Mouse (Mus musculus): Measurements from ENCODE around the gene Idua. TPM values are rescaled to one million over a fixed set of nuclear protein-coding genes. Genes with fewer than 3 reads are reported as not detected.

The Idua gene
- total RNA-seq (2012; rRNA removed): 1.5 and 1.9 TPM in 2 replicates
- polyA plus RNA-seq (2012; ENCODE audit: insufficient read depth in 1 of 2, insufficient read length in 2 of 2, low read depth in 1 of 2, low replicate concordance in 2 of 2, missing spikeins in 1 of 2): 1 to 10 TPM in 1 of 2 experiments, not detected in 1; 9.5 TPM

DNA sequence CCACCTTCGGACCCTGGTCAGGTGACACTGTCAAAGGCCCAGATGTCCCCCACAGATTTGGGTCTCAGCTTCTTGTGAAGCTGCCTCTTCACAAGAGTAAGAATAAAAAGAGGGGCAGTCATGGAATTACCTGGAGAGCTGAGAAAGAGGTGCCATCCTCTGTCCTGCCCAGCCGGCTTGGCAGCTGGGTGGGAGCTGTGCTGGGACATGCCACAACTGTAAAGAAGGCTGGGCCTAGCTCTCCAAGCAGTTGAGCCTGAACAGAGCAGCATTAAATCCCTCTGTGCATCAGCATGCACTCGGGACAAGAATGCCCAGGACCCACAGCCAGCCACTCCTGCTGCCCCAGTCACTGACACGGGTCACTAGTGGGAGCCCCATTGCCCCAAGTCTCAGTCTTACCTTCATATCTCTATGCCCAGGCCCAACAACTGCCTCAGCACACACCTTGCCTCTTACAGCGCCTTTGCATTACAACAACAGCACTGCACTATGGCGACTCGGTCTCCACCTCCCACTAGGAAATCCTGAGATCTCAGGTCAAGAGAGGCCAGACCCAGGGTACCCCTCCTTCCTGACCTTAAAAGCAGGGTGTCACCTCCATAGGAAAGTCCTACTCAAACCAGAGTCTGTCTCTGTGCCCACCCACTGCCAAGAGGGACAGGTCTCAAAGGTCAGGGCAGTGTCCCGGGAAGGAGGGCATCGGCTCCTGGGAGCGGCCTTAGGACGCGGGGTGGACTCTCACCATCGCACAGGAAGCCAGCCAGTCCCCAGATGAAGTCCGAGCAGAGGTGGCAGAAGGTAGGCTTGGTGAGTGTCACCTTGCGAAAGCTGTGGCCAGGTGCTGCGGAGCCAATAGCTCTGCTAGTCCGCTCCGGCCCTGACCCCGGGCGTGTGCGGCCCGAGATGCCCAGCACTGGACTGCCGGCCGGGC is at the start of gene Idua:
Idua (plus strand) TSS at position 634 of the 934 bp plus-strand sequence.
- H3K79me2 ChIP-seq (ENCODE audit: control insufficient read depth, insufficient read depth, low read length, poor library complexity): peaks cover 13% of the 10 kb centered on the region
- DNase-seq (ENCODE audit: low read depth, low spot score): peak; percentile 49
- H3K4me3 ChIP-seq (ENCODE audit: control insufficient read depth in 1 of 2, insufficient read depth in 1 of 2, low read depth in 2 of 2, low read length in 2 of 2): peak within 1 kb of the TSS; percentile 92 to 95
- no peaks in the 10 kb centered on the region for H3K27me3 ChIP-seq (ENCODE audit: control insufficient read depth in 1 of 2, insufficient read depth in 2 of 2, low read length in 2 of 2)
- H3K36me3 ChIP-seq (ENCODE audit: control insufficient read depth in 1 of 2, insufficient read depth in 2 of 2, low read length in 2 of 2): peaks cover 0 to 2% of the 10 kb centered on the region in 2 experiments; a peak in 2 of 4 replicates
- no peaks in the 10 kb centered on the region for H3K9me3 ChIP-seq (replicated peaks; ENCODE audit: insufficient read depth, low read length)
- TF ChIP-seq MAX (IDR thresholded peaks at IDR 0.05; ENCODE audit: low read length) (0 out of 2 replicates have a peak, but pooled peaks have one; percentile 28), POLR2A (IDR thresholded peaks at IDR 0.05; ENCODE audit: control insufficient read depth in 1 of 2, insufficient read depth in 1 of 2, low read depth in 1 of 2, low read length in 2 of 2, poor library complexity in 1 of 2) (no peak), HCFC1 (IDR thresholded peaks at IDR 0.05; ENCODE audit: low read depth, low read length) (no peak), JUND (IDR thresholded peaks at IDR 0.05; ENCODE audit: low read depth, low read length) (no peak), USF2 (IDR thresholded peaks at IDR 0.05; ENCODE audit: borderline replicate concordance in 1 of 2, insufficient read depth in 1 of 2, low read depth in 1 of 2, low read length in 2 of 2) (no peak), MAFK (IDR thresholded peaks at IDR 0.05; ENCODE audit: borderline replicate concordance, low read depth, low read length) (no peak), CTCF (IDR thresholded peaks at IDR 0.05 in 2 of 3, conservative IDR thresholded peaks at IDR 0.05 in 1 of 3; ENCODE audit: control insufficient read depth in 1 of 3, insufficient read depth in 1 of 3, low read depth in 2 of 3, low read length in 3 of 3, poor library complexity in 1 of 3, severe bottlenecking in 1 of 3) (no peak), SMC3 (IDR thresholded peaks at IDR 0.05; ENCODE audit: low read depth, low read length) (no peak), TAL1 (IDR thresholded peaks at IDR 0.05; ENCODE audit: low read length) (no peak), SIN3A (IDR thresholded peaks at IDR 0.05; ENCODE audit: low read length) (peak; percentile 65; the same call in 1 of the 2 replicates), RCOR1 (IDR thresholded peaks at IDR 0.05; ENCODE audit: low read depth, low read length) (no peak), UBTF (IDR thresholded peaks at IDR 0.05; ENCODE audit: borderline replicate concordance, insufficient read depth, low read depth, low read length) (no peak), NRF1 (IDR thresholded peaks at IDR 0.05; ENCODE audit: insufficient read depth, low read depth, low read length, poor library complexity, severe bottlenecking) (no peak)
- H3K9ac ChIP-seq (ENCODE audit: control insufficient read depth, low read depth, low read length, poor library complexity, severe bottlenecking): peak within 1 kb of the TSS; percentile 92
- H3K27ac ChIP-seq (ENCODE audit: control insufficient read depth, low read depth, low read length): no peak within 1 kb of the TSS
- H3K4me1 ChIP-seq (ENCODE audit: control insufficient read depth in 1 of 2, insufficient read depth in 2 of 2, low read length in 2 of 2): peaks cover 4 to 14% of the 10 kb centered on the region in 2 experiments

DNA sequence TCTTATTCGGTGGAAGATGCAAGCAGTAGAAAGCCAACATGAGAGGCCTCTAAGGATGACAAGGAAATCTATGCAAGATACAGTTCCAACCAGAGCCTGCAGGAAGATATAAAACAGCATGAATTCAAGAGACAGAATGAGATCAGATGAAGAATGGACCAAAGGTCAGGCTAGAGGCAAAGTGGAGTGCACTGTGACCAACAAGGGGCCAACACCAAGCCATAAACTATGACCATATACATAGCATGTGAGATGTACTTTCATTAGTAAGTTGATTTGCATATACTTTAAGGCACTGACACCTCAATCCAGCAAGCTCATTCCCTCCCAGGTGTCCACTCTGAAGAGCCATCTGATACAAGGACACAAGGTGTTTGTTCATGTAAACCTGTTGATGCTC is 49.7 kb upstream of the Idua start:
- no peak overlapping the region for H3K9ac ChIP-seq (ENCODE audit: control insufficient read depth, low read depth, low read length, poor library complexity, severe bottlenecking)
- H3K9me3 ChIP-seq (replicated peaks; ENCODE audit: insufficient read depth, low read length): no peaks in the 10 kb centered on the region
- no peak overlapping the region for H3K27ac ChIP-seq (ENCODE audit: control insufficient read depth, low read depth, low read length)
- peaks cover 0 to 68% of the 10 kb centered on the region in 2 experiments; a peak in 2 of 4 replicates for H3K36me3 ChIP-seq (ENCODE audit: control insufficient read depth in 1 of 2, insufficient read depth in 2 of 2, low read length in 2 of 2)
- DNase-seq (ENCODE audit: low read depth, low spot score): no peak
- no peak overlapping the region for H3K4me3 ChIP-seq (ENCODE audit: control insufficient read depth in 1 of 2, insufficient read depth in 1 of 2, low read depth in 2 of 2, low read length in 2 of 2)
- no peaks in the 10 kb centered on the region for H3K4me1 ChIP-seq (ENCODE audit: control insufficient read depth in 1 of 2, insufficient read depth in 2 of 2, low read length in 2 of 2)
- TF ChIP-seq MXI1 (IDR thresholded peaks at IDR 0.05; ENCODE audit: low read depth, low read length) (no peak), GABPA (IDR thresholded peaks at IDR 0.05; ENCODE audit: low read depth, low read length) (no peak), RAD21 (IDR thresholded peaks at IDR 0.05; ENCODE audit: low read depth, low read length) (no peak), NELFE (IDR thresholded peaks at IDR 0.05; ENCODE audit: low read depth, low read length) (no peak), POLR2AphosphoS5 (IDR thresholded peaks at IDR 0.05; ENCODE audit: borderline replicate concordance, low read depth, low read length) (no peak), TAL1 (IDR thresholded peaks at IDR 0.05; ENCODE audit: low read length) (no peak), ETS1 (IDR thresholded peaks at IDR 0.05; ENCODE audit: low read depth, low read length) (no peak), NRF1 (IDR thresholded peaks at IDR 0.05; ENCODE audit: insufficient read depth, low read depth, low read length, poor library complexity, severe bottlenecking) (no peak), ZC3H11A (IDR thresholded peaks at IDR 0.05; ENCODE audit: low read depth, low read length) (no peak), MAFK (IDR thresholded peaks at IDR 0.05; ENCODE audit: borderline replicate concordance, low read depth, low read length) (no peak), SMC3 (IDR thresholded peaks at IDR 0.05; ENCODE audit: low read depth, low read length) (no peak), EP300 (IDR thresholded peaks at IDR 0.05; ENCODE audit: low read depth in 1 of 2, low read length in 2 of 2) (no peak), ZMIZ1 (IDR thresholded peaks at IDR 0.05; ENCODE audit: low read depth, low read length) (no peak), HCFC1 (IDR thresholded peaks at IDR 0.05; ENCODE audit: low read depth, low read length) (no peak), CHD1 (IDR thresholded peaks at IDR 0.05; ENCODE audit: low read depth, low read length) (no peak), E2F4 (IDR thresholded peaks at IDR 0.05; ENCODE audit: borderline replicate concordance, low read depth, low read length) (no peak), MYB (IDR thresholded peaks at IDR 0.05; ENCODE audit: low read depth, low read length) (no peak), MAX (IDR thresholded peaks at IDR 0.05; ENCODE audit: low read length) (no peak)
- H3K79me2 ChIP-seq (ENCODE audit: control insufficient read depth, insufficient read depth, low read length, poor library complexity): no peaks in the 10 kb centered on the region
- H3K27me3 ChIP-seq (ENCODE audit: control insufficient read depth in 1 of 2, insufficient read depth in 2 of 2, low read length in 2 of 2): no peaks in the 10 kb centered on the region

Measured in MEL (cell line).